Mouse (Mus musculus) ovary, postnatal 36 days (tissue): ENCODE data around the gene Tas2r117.

ENCODE experiments used
- DNase-seq: peaks from one replicate; pipeline ENCODE4 v3.0.0; 2022; ENCODE audit warnings: low spot score, mixed read lengths

The Tas2r117 gene

DNA sequence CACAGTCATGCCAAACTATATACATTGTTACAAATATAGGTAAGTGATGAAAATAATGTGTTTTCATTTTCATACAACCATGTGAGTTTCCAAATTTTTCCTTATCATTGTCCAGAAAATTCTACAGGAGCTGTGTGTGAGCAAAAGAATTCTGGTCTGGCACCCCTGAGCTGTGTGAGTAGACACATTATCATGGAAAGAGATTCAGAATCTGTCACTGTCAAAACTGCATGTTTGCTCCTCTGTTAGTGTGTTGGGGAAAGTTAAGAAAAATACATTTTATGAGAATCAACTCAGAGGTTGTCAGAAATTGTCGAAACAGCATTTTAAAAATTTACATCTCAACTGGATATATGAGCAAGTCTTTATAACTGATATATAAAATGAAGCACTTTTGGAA, at the start of gene Tas2r117:
Gene Tas2r117 (plus strand): TSS at position 301 of the 400 bp plus-strand sequence.
- no peak for DNase-seq

DNA sequence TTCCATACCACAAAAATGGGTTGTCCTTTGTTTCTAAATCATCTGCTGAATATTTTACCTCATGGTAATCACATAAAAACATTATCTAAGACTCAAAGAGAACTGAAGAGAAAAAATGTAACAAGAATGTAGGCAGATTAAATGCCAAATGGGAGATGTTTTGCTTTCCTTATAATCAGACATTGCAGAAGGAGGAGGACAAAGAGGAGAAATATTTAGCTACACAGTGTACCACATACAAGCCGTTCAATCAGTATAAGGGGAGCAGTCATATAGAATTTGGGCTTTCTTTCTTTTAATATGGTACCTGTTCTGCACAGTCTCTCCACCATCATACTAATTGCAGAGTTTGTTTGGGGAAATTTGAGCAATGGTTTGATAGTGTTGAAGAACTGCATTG, 48.2 kb upstream of the Tas2r117 start, which contains the start of gene Tas2r124:
Gene Tas2r124 (plus strand): TSS at position 301 of the 400 bp plus-strand sequence.
- no peak for DNase-seq

DNA sequence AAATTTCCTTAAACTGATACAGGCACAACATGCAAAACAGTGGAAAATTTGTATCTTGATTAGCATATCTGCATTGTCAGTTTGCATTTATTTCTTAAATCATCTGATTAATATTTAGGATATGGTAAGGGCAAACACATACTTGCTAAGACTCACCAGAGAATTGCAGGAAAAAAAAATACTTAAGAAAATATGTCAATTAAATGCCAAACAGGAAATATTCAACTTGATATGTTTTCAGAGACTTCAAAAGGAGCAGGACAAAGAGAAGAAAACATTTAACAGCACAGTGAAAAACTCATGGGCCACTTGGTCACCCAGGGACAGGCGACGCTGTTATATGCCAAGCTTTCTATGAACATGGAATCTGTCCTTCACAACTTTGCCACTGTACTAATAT, 40.8 kb upstream of the Tas2r117 start, which contains the start of gene Tas2r102:
Gene Tas2r102 (plus strand): TSS at position 301 of the 400 bp plus-strand sequence.
- DNase-seq: no peak

DNA sequence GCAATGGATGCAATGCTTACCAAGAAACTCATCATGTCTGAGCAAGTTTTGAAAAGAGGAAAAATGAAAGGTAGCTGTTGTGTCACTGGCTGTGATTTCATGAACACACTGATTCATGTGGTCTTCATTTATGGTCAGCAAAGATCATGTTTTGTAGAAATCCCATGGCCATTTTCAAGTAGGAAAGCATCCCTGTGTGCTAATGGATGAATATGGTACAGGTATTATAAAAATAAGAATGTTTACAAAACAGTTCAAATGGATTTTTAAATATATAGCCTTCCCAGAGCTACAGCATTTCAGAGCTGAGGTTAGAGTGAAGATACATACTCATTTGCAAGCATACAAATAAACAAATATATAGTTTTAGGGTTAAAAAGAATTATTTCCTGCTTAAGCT, 24.6 kb upstream of the Tas2r117 start, which contains the start of gene Tas2r136:
Gene Tas2r136 (minus strand): TSS at position 101 of the 400 bp plus-strand sequence.
- no peak for DNase-seq

DNA sequence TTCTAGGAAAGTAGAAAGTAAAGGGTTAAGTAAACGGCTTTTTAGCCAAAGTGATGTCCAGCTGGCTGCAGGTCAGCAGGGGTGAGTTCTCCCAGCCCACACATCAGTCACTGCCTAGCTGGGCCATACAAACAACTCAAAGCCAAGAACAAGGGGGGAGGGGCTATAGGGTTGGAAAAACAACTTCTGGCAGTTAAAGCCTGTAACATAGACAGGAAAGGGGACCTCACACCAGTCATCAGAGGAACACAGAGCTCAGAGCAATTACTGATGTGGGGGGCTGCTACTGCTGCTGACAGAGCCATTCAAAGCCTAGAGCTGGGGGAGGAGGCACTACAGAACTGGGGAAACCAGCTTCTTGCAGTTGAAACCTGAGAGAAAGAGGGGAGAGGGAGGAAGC, 7.2 kb upstream of the Tas2r117 start:
- DNase-seq: no peak

DNA sequence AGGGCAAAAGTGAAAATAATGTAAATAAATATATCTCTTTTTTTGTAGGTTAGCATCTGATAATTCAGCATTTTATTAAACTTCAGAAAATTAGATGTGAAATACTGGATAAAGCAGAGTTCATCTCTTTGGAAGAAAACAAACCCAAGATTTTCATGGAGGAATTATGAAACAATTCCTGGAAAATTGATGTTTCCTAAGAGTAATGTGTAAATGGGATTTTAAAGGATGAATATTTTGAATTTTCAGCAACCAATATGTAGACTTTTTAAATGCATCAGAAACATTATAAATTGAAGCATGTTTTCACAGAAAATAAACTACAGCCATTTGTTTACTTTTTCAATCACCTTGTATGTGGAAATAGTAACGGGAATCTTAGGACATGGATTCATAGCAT, 44.2 kb downstream of the Tas2r117 start, which contains the start of gene Tas2r123:
Gene Tas2r123 (plus strand): TSS at position 301 of the 400 bp plus-strand sequence.
- no peak for DNase-seq
